Mouse (Mus musculus): ENCODE measurements around the gene Helq. TPM values are rescaled to one million over a fixed set of nuclear protein-coding genes. Genes with fewer than 3 reads are reported as not detected.
A peak's percentile ranks its signal among the peaks of the same experiment; 100 is the strongest.

The Helq gene
- total and polyA plus RNA-seq, 2 experiments from 2014 or later, result 9.4 to 11.1 TPM

GRCm38 (mm10) chr5:100837907-100838306 is 39.5 kb upstream of the Helq start:
- Histone ChIP-seq H3K9ac (replicated peaks; ENCODE audit: low read length) (no peak overlapping the region), H3K4me1 (ENCODE audit: insufficient read depth, low read length) (no peaks in the 10 kb centered on the region), H3K4me3 (ENCODE audit: low read length) (no peak overlapping the region), H3K27ac (no peak overlapping the region), H3K36me3 (ENCODE audit: insufficient read depth, low read length) (no peaks in the 10 kb centered on the region), H3K4me2 (ENCODE audit: low read depth, low read length) (no peak overlapping the region), H3K27me3 (ENCODE audit: insufficient read depth, low read length) (no peaks in the 10 kb centered on the region), H3K9me3 (ENCODE audit: low read length) (no peaks in the 10 kb centered on the region)
- TF ChIP-seq CTCF (IDR thresholded peaks at IDR 0.05; ENCODE audit: low read depth), result no peak
- ATAC-seq (no peak), DNase-seq (ENCODE audit: low spot score) (no peak)
- WGBS, result 87% methylated on average over 7 of the region's 7 CpGs

GRCm38 (mm10) chr5:100835862-100836538 is 37.6 kb upstream of the Helq start:
- Histone ChIP-seq H3K9me3 (ENCODE audit: low read length) (no peaks in the 10 kb centered on the region), H3K4me2 (ENCODE audit: low read depth, low read length) (no peak overlapping the region), H3K9ac (replicated peaks; ENCODE audit: low read length) (no peak overlapping the region), H3K4me3 (ENCODE audit: low read length) (no peak overlapping the region), H3K4me1 (ENCODE audit: insufficient read depth, low read length) (no peaks in the 10 kb centered on the region), H3K36me3 (ENCODE audit: insufficient read depth, low read length) (no peaks in the 10 kb centered on the region), H3K27ac (no peak overlapping the region), H3K27me3 (ENCODE audit: insufficient read depth, low read length) (no peaks in the 10 kb centered on the region)
- DNase-seq (ENCODE audit: low spot score) (no peak), ATAC-seq (no peak)
- TF ChIP-seq CTCF (IDR thresholded peaks at IDR 0.05; ENCODE audit: low read depth), result no peak
- whole genome bisulfite sequencing, result 70% methylated on average over 9 of the region's 9 CpGs

GRCm38 (mm10) chr5:100833841-100834240 is 35.4 kb upstream of the Helq start:
- Histone ChIP-seq H3K36me3 (ENCODE audit: insufficient read depth, low read length) (no peaks in the 10 kb centered on the region), H3K27ac (no peak overlapping the region), H3K4me3 (ENCODE audit: low read length) (no peak overlapping the region), H3K4me2 (ENCODE audit: low read depth, low read length) (no peak overlapping the region), H3K27me3 (ENCODE audit: insufficient read depth, low read length) (no peaks in the 10 kb centered on the region), H3K4me1 (ENCODE audit: insufficient read depth, low read length) (no peaks in the 10 kb centered on the region), H3K9ac (replicated peaks; ENCODE audit: low read length) (no peak overlapping the region), H3K9me3 (ENCODE audit: low read length) (no peaks in the 10 kb centered on the region)
- no peak for DNase-seq (ENCODE audit: low spot score)
- 75% methylated on average over 2 of the region's 2 CpGs for WGBS
- TF ChIP-seq CTCF (IDR thresholded peaks at IDR 0.05; ENCODE audit: low read depth), result no peak
- ATAC-seq, result no peak

- TF ChIP-seq CTCF (IDR thresholded peaks at IDR 0.05; ENCODE audit: low read depth), result no peak
- no peak overlapping the region for H3K4me2 ChIP-seq (ENCODE audit: low read depth, low read length)
- 91% methylated on average over 3 of the region's 3 CpGs for WGBS
- H3K27ac ChIP-seq, result no peak overlapping the region
- DNase-seq (ENCODE audit: low spot score) (no peak), ATAC-seq (no peak)
- H3K27me3 ChIP-seq (ENCODE audit: insufficient read depth, low read length), result no peaks in the 10 kb centered on the region
- H3K9ac ChIP-seq (replicated peaks; ENCODE audit: low read length), result no peak overlapping the region
- no peaks in the 10 kb centered on the region for H3K36me3 ChIP-seq (ENCODE audit: insufficient read depth, low read length)
- H3K4me1 ChIP-seq (ENCODE audit: insufficient read depth, low read length), result no peaks in the 10 kb centered on the region
- no peaks in the 10 kb centered on the region for H3K9me3 ChIP-seq (ENCODE audit: low read length)
- H3K4me3 ChIP-seq (ENCODE audit: low read length), result no peak overlapping the region
Observed at GRCm38 (mm10) chr5:100832680-100833079, 34.3 kb upstream of the Helq start.

- H3K4me3 ChIP-seq (ENCODE audit: low read length), result no peak overlapping the region
- no peaks in the 10 kb centered on the region for H3K4me1 ChIP-seq (ENCODE audit: insufficient read depth, low read length)
- 73% methylated on average over 3 of the region's 3 CpGs for WGBS
- no peak for TF ChIP-seq CTCF (IDR thresholded peaks at IDR 0.05; ENCODE audit: low read depth)
- no peak overlapping the region for H3K27ac ChIP-seq
- DNase-seq (ENCODE audit: low spot score) (no peak), ATAC-seq (no peak)
- no peaks in the 10 kb centered on the region for H3K9me3 ChIP-seq (ENCODE audit: low read length)
- no peaks in the 10 kb centered on the region for H3K36me3 ChIP-seq (ENCODE audit: insufficient read depth, low read length)
- H3K27me3 ChIP-seq (ENCODE audit: insufficient read depth, low read length), result no peaks in the 10 kb centered on the region
- H3K4me2 ChIP-seq (ENCODE audit: low read depth, low read length), result no peak overlapping the region
- no peak overlapping the region for H3K9ac ChIP-seq (replicated peaks; ENCODE audit: low read length)
Observed at GRCm38 (mm10) chr5:100828701-100829100, 30.3 kb upstream of the Helq start.

GRCm38 (mm10) chr5:100826531-100826930 is 28.1 kb upstream of the Helq start:
- ATAC-seq (no peak), DNase-seq (ENCODE audit: low spot score) (no peak)
- H3K9ac ChIP-seq (replicated peaks; ENCODE audit: low read length), result no peak overlapping the region
- H3K27ac ChIP-seq, result no peak overlapping the region
- H3K36me3 ChIP-seq (ENCODE audit: insufficient read depth, low read length), result no peaks in the 10 kb centered on the region
- 79% methylated on average over 7 of the region's 7 CpGs for WGBS
- no peak overlapping the region for H3K4me3 ChIP-seq (ENCODE audit: low read length)
- H3K9me3 ChIP-seq (ENCODE audit: low read length), result no peaks in the 10 kb centered on the region
- H3K4me2 ChIP-seq (ENCODE audit: low read depth, low read length), result no peak overlapping the region
- H3K27me3 ChIP-seq (ENCODE audit: insufficient read depth, low read length), result no peaks in the 10 kb centered on the region
- no peaks in the 10 kb centered on the region for H3K4me1 ChIP-seq (ENCODE audit: insufficient read depth, low read length)
- TF ChIP-seq CTCF (IDR thresholded peaks at IDR 0.05; ENCODE audit: low read depth), result no peak

- no peak for ATAC-seq
- TF ChIP-seq CTCF (IDR thresholded peaks at IDR 0.05; ENCODE audit: low read depth), result peak; percentile 56
- H3K9ac ChIP-seq (replicated peaks; ENCODE audit: low read length), result no peak overlapping the region
- H3K4me2 ChIP-seq (ENCODE audit: low read depth, low read length), result no peak overlapping the region
- 16% methylated on average over 2 of the region's 2 CpGs for WGBS
- no peak overlapping the region for H3K4me3 ChIP-seq (ENCODE audit: low read length)
- H3K27me3 ChIP-seq (ENCODE audit: insufficient read depth, low read length), result no peaks in the 10 kb centered on the region
- no peaks in the 10 kb centered on the region for H3K9me3 ChIP-seq (ENCODE audit: low read length)
- H3K4me1 ChIP-seq (ENCODE audit: insufficient read depth, low read length), result no peaks in the 10 kb centered on the region
- no peak overlapping the region for H3K27ac ChIP-seq
- peak; percentile 31 for DNase-seq (ENCODE audit: low spot score)
- H3K36me3 ChIP-seq (ENCODE audit: insufficient read depth, low read length), result no peaks in the 10 kb centered on the region
Observed at GRCm38 (mm10) chr5:100825975-100826374, 27.6 kb upstream of the Helq start.
